Mouse (Mus musculus): ENCODE data around the gene Creg2.
"Not testable (repeated sequence)": the region's sequence is repeated elsewhere in the genome, so short reads cannot be mapped to it uniquely, and the experiment has no call there.

Creg2 gene

DNA sequence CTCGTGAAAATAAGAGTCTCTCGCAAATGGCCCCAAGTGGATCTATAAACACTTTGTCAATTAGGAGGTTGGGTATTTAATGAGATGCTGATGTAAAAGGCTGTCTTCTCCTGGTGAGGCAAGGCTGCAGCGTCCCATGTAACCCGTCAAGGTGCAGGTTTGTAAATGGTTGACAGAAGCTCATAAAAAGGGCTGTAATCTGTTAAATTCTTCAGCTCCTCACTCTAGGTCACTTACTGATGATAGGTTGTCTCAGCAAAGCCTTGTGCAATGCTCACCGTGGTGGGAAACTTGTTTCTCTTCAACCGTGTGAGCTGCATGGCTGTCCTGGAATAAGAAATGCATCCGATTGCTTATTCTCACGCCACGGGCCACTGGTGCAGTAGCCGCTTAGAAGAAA, 57.4 kb downstream of the Creg2 start:
- DNase-seq = no peak

DNA sequence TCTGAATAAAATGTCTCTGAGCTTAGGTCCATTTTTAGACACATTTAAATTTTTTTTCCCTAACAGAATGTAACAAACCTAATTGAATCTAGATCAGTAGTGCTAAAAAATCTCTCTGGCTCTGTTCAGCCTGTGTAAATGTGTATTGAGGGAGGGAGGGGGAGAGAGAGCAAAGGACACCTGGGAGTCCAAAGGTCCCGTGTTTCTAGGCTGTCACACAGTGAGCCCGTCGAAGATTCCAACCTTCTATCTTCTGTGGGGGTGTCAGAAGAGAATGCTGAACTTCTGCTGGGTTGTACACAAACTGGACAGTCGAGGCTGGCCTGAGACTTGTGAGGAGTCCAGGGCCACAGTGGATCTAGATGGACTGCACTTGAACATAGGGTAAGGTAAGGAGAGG, 59.2 kb downstream of the Creg2 start:
- DNase-seq = no peak

DNA sequence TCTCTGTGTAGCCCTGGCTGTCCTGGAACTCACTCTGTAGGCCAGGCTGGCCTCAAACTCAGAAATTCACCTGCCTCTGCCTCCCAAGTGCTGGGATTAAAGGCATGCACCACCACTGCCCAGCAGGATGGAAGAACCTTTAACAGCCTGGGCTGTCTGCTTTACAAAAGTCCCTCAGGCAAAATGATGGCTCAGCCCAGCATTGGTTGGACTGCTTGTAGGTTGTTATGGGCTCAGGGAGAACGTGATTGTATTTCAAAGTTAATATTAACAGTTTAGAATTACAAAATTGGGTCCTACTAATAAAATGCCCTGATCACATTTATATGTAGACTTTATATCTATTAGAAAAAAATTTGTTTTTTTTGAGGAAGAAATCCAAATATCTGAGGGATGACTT, 59.7 kb downstream of the Creg2 start:
- not testable (repeated sequence) for DNase-seq

DNA sequence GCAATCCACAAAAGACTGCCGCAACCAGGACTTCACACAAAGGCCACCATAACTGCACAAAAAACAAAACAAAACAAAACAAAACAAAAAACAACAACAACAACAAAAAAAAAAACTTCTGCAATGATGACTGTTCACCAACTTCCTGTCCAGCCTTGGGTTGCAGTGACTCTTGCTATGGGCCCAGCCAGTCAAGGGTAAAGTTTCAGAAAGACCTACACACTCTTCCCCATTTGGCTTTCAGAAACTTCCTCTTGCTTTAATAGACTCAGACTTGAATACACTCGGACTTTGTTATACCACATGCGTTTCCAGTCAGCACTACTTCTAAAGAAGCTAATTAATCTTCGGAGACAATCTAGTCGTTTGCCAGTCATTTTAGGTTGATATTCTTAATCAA, 61.1 kb downstream of the Creg2 start:
- no peak for DNase-seq

DNA sequence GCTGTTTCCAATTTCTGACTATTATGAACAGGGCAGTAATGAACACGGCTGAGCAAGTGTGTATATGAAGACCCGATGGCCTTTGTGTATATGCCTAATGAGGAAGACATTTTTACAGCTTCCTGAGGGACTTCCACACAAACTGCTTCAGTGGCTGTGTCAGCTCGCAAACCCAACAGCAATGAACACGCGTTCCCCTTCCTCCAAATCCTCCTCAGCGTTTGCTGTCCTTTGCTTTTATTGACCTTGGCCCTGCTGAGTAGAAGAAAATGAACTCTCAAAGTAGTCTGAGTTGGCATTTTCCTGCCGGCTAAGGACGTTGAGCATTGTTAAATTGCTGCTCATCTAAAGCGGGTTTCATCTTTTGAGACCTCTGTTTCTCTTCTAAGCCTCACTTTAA, 65.9 kb downstream of the Creg2 start:
- no peak for DNase-seq

DNA sequence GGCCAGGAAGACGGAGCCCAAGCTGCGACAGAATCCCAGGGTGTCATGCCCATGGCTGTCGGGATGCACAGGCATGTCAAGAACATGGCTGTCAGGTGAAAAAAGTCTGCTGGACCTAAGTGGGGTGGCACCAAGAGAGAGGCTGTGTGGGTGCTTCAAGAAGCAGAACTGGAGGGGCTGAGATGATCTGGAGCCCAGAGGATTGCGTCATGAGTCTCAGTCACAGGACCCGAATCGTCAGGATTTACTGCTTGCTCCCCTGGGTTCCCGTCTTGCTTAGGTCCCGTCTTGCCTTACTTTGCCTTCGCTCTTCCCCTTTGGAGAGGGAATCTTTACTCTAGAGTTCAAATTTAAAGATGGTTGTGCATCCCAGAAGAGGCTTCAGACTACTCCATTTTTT, 68.1 kb downstream of the Creg2 start:
- no peak for DNase-seq

DNA sequence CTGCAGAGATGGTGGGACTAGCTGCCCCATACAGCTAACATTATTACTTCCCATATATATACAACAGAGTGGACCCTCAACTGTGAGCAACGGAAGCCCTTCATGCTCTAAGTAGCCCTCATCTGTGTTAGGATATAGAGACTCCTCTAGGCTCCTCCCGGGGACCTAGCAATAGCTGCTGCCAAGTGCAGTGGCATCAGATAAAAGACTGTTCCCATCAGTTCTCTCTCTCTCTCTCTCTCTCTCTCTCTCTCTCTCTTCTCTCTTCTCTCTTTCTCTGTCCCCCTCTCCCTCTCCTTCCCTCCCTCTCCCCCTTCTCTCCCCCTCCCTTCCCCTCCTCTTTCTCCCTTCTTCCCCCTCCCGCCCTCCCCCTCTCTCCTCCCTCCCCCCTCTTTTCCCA, 70.1 kb downstream of the Creg2 start:
- DNase-seq = no peak

DNA sequence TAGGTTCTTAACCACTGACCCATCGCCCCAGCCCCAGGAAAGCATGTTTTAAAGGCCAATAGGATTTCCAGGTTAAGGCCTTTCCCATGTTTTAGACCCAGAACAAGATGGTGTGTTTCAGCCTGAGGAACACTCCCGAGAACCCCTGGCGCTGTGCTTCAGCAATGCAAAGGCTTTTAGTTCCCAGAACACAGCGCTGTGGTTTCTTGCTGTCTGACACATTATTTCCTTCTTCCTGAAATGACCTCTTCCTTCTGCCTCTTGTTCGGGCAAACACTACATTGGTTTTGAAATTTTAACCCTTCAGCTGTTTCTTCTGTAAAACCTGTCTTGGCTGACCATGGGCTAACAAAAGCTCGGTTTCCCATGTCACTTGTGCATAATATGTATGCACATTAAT, 72.1 kb downstream of the Creg2 start:
- no peak for DNase-seq

DNA sequence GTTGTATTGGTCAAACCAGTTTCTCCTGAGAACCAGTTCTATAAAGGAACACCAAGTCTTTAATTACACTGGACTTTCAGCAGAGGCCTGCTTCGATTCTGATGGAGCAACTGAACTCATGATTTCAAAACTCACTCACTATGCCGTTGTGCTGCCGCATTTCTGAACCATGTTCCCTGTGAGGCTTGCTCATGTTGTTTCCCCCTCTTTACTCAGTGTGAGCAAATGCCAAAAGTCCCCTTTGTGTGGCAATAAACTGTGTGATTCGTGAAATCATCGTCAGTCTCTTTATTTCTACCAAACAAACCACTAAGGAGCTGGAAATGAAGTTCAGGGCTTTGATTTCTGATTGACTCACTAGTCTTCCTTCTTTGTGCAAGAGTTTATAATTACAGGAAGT, 72.8 kb downstream of the Creg2 start:
- DNase-seq = no peak

DNA sequence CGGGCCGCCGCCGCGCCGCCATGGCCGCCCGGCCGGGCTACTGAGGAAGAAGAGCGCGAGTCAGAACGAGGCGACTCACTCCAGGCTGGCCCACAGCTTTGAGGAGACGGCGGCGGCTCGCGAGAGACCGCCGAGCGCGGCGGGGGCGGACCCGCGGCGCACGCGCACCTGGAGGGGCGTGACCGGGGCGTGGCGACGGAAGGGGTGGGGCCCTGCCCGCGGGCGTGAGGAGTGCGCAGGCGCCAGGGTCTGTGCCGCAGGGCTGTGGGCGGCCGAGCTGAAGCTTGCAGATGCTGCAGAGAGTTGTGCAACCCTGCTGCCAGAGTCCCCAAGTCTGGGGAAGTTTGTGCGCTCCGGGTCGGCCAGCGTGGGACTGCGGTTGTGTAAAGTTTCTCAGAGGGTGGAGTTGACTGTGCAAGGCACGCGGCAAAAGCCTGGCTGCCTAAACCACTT, 74.0 kb downstream of the Creg2 start, which contains the start of gene Rnf149:
Gene Rnf149, minus strand, starts transcription at position 153 of the 453 bp plus-strand sequence.
- DNase-seq = peak; percentile 98

DNA sequence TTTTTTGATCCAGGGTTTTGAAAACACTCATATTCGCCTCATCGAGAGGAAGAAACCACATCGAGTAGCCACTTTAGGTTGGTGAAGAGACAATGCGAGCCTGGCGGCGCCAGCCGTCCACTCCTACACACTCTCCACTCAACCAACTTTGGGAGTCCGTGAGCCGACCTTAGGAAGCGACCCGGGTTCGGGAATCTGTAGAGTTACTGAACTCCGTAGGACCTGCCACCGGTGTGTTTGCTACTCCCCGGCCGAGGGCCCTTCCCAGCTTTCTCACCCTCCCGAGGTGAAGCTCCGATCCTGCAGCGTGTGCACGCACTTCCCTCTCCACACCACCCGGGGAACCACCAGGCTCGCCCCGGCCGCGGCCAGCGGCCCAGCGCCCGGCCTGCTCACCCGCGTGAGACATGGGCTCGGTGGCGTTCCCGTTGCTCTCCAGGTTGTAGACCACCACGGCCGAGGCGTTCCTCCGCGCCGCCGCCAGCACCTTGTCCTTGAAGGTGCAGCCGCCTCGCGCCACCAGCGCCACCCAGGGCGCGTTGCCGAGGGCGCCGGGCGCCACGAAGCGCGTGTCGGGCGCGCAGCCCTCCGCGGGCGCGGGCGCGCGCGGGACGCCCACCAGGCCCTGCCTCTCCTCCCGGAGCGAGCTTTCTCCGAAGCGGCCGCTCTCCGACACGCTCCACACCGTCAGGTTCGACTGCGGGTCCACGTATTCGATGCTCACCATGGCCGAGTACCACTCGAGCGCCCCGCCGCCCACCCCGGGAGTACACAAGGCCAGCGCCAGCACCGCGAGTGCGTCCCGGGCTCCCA, 74.6 kb downstream of the Creg2 start:
- peak; percentile 69 for DNase-seq

DNA sequence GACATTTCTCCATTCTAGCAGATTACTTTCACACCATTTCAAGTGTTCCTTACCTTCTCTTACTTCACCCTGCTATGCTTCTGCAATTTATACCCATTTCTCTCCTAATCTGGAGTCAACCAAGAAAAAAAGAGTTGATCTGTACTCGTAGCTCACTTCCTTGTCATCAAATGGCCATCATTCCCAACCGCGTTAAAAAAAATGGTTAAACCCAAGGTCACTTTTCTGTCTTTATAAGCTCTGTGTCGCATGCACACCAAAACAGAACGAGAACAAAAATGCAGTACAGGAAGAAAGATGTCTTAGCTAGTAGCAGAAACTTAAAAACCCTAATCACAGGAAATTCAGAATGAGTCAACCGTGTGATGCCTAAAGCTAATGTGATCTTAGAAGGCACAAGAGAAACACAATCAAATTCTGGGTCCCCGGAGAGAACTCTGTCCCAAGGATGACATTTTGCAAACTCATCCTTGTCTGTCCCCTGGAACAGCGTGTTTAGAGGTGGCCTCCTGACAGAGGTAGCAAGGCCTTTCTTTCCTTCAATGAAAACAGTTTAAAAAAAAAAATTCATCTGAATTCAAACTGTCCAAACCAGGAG, 75.4 kb downstream of the Creg2 start:
- DNase-seq = no peak

DNA sequence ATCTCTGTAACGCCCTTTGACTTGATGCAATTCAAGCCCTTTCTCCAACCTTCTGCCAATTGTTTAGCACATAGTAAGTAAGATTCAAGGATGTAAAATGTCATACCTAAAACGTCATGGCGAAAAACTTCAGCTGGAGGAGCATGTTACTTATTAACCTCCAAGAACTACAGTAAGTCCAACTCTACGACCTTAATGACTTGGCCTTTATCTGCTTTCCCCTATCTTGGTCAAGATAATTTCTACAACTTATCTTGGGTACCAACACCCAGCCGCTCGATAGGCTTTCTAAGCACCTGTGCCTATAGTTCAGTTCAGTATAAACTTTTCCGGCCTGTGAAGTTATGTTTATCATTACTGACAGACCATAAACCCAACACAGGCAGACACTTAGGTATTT, 77.4 kb downstream of the Creg2 start:
- DNase-seq = no peak

DNA sequence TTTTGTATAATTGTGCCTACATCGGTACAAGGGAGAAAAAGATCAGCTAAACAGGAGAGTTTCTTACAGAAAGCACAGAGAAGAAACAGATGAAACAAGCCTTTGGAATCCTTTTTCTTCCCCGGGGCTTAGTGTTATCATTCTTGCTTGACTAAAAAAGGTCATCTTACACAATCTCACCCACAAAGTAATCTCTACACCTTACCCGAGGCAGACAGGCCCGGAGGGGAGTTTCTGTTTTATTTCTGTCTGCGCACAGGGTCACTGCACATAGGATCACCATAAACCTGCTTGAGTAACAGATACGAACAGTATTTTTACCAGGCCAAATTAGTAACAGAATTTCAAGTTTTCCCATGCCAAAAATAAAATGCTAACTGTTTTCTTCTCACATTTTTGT, 79.6 kb downstream of the Creg2 start:
- no peak for DNase-seq
